Mouse (Mus musculus) WW6 (cell line): Measurements from ENCODE around the gene Cx3cr1.
A peak's percentile ranks its signal among the peaks of the same experiment; 100 is the strongest.
"Not testable (repeated sequence)": the region's sequence is repeated elsewhere in the genome, so short reads cannot be mapped to it uniquely, and the experiment has no call there.

Experiments
- DNase-seq: peaks from one replicate; pipeline ENCODE4 v3.0.0-alpha.2; 2013; ENCODE audit warnings: low read depth, low spot score

Gene Cx3cr1

GRCm38 (mm10) chr9:120027401-120028151 is 42.1 kb downstream of the Cx3cr1 start:
- DNase-seq: no peak

- DNase-seq: no peak
Measured at GRCm38 (mm10) chr9:120024625-120025024, 45.1 kb downstream of the Cx3cr1 start.

- no peak for DNase-seq
Measured at GRCm38 (mm10) chr9:120024171-120024570, 45.5 kb downstream of the Cx3cr1 start.

GRCm38 (mm10) chr9:120023086-120023811 is 46.4 kb downstream of the Cx3cr1 start, which contains the start of gene Xirp1:
Xirp1 (minus strand) TSS chr9:120023598.
- no peak for DNase-seq

DNA sequence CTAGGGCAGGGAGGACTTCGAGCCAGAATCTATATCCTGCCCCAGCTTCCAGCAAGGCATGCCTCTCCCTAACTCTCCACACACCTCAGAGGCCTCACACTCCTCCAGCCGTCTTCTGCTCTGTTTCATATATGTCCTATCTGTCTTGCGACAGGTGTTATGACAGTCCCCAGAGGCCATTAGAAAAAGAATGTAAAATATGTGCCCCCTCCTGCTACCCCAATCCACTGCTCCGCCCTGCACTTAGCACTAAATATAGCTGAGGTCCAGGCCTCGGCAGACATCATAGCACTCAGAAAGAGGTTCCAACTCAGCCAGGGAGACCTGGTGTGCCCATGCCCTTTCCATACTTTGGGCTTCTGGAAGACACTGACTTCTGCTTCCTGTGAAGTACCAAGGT is 48.5 kb downstream of the Cx3cr1 start:
- DNase-seq: no peak

- DNase-seq: no peak
Measured at GRCm38 (mm10) chr9:120020285-120020890, 49.3 kb downstream of the Cx3cr1 start.

- no peak for DNase-seq
Measured at GRCm38 (mm10) chr9:120016956-120017355, 52.7 kb downstream of the Cx3cr1 start.

DNA sequence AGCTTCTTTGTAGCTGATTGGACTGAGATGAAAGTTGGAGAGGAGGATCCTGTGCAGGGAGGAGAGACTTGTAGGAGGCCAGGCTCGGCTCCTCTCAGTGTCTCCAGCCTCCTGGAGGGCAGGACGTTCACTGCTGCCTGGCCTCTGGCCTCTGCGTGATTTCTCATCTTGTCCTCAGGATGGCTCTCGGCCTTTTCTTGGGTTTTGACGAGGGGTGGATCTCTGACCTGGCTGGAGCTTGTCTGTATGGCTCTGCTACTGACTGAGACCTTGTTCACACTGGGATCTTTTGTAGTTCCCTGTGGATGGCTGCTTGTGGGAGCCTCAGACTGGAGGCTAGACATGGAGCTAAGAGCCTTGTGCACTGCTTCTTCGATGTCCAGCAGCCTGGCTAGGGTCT is 54.9 kb downstream of the Cx3cr1 start:
- no peak for DNase-seq

GRCm38 (mm10) chr9:120013251-120013820 is 56.3 kb downstream of the Cx3cr1 start:
- no peak for DNase-seq

DNA sequence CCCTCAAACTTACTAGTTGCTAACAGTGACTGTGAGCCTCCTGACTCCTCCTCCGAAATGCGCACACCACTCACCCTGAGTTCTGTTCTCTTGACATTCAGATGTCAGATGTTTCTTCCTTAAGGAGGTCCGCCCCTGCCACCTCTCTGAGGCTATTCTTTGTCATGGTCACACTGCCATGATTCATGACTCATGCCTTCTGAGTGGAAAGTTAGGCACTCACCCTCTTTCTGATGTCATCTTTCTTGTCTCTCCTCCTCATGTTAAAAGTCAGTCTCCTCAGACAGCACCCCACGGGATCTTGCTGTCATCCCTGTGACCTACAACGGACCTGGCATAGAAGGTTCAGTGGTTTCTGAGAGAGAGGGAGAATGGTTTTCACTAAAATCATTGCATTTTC is 56.9 kb downstream of the Cx3cr1 start:
- no peak for DNase-seq

DNA sequence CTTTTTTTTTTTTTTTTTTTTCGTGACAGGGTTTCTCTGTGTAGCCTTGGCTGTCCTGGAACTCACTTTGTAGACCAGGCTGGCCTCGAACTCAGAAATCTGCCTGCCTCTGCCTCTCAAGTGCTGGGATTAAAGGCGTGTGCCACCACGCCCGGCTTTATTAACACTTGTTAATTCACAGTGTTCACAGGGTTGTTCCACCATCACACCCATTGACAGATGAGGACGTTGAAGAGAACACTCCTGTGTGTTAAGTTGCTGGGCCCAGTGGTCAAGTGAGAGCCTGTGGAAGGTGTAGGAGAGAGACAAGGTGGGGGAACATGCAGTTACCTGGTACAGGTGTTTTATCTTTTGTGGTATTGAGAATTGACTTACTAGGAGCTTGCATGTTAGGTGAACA is 57.5 kb downstream of the Cx3cr1 start:
- DNase-seq: not testable (repeated sequence)

DNA sequence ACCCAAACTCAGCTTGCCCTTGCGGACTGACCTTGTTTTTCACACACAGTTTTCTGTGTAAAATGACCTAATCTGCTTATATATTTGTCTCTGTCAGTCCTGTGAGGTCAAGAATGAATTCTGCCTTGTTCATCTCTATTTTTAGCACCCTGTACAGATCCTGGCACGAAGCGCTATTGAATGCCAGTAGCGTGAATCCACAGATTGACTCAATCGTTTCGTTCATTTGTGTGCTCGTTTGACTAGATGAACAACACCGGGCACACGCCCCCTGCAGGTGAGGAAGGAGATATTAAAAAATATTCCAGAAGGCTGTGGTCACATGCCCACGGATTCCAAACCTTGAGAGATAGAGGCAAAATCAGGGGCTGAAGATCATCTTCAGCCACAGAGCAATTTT is 58.1 kb downstream of the Cx3cr1 start:
- no peak for DNase-seq

GRCm38 (mm10) chr9:120010781-120011511 is 58.7 kb downstream of the Cx3cr1 start:
- DNase-seq: peak; percentile 92

DNA sequence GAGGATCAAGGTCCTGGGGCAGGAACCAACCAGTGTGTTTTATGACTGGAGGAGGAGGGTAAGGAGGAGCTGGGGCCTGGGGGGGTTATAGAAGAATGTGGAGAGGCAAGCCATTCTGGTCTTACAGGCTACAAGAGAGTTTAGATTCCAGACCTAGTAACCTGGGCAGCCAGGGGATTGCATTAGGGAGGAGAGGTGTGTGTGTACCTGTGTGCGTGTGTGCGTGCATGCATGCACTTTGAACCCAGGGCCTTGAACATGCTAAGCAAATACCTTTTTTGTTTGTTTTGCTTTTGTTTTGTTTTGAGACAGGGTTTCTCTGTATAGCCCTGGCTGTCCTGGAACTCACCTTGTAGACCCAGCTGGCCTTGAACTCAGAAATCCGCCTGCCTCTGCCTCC is 59.8 kb downstream of the Cx3cr1 start:
- no peak for DNase-seq

DNA sequence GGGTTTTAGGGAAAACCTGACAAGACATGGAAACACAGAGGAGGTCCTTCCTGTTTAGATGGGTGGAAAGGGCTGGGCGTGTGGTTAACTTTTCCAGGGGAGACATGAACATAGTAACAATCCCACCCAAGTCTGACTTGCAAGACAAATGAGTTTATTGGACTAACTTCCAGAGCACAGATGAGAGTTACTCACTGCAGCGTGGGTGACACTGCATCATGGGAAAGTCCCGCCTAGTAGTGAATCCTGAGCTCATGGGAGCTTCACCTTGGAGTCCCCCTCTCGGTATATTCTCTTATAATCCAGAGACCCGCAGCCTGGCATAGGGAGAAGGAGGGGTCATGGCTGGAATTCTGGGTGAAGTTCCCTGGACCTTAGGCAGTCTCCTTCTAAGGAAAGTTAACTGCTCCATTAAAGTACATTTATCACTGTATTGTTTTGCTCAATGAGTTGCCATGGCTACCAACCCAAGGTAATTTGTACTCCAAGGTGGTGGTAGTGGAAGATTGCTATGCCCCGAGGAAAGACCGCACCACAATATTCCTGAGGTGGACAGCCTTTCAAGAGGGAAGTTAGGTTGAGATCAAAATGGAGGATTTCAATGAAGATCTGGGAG is 60.3 kb downstream of the Cx3cr1 start:
- DNase-seq: no peak

DNA sequence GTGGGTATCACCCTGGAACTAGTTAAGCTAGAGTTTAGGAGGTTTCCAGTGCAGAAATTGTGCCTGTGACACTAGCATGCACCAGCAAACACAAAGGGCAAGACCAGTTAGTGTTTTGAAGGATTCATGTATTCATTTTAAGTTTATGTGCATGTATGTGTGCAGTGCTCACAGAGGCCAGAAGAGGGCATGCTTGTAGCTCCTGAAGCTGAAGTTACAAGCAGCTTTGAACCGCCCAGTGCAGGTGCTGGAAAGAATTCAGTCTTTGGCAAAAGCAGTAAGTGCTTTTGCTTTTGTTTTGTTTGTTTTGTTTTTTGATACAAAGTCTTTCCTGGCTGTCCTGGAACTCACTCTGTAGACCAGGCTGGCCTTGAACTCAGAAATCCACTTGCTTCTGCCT is 61.8 kb downstream of the Cx3cr1 start:
- no peak for DNase-seq

DNA sequence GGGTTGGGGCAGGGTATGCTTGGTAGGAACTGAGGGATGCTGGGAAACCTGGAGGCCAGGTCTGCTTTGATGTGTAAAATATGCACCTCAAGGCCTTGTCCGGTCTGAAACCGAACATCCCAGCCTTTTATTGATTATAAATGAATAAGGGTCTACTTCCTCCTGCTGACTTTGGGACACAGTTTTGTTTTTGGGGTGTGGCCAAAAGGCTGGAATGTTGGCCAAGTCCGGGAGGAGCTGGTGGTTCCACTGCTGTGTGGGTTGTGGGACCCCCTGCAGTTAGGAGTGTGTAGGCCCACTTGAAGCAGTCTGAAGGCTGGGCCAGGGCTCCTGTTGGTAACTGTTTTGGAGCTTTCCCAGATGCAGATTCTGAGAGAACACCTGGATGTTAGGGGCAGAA is 63.7 kb downstream of the Cx3cr1 start:
- no peak for DNase-seq

- no peak for DNase-seq
Measured at GRCm38 (mm10) chr9:120002893-120003292, 66.8 kb downstream of the Cx3cr1 start.

DNA sequence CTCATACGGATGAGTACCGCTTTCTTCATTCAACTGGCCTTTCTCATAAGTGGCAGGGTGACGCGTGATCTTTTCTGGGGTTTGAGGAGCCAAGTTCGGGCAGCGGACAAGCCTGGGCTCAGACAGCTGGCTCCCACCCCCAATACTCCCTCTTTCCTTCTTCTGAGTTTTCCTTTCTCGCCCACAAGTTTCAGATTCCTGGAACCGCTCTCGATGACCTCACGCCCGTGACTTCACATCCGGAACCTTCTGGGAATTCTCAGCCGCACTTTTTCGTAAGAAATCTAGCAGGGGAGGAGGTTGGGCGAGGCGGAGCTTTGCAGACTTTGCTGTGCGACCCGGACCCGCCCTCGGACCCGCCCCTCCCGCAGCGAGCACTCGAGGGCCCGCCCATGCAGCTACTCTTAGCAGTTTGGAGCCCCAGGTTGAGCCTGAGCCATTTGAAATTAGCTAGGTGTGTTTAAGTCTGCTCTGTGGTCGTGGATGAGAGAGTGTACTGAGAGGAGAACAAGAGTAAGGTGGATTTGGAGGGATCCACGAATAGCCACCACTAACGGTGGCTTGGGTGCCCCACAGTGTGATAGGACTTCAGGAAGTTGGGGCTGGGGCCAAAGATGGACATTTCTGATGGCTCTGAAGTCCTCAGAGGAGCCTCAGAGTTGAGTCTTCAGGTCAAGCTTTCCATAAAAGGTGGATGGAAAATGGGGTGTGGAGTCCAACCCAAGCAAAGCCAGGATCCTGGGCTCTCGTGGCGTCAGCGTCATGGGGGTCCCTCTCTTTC is 67.5 kb downstream of the Cx3cr1 start:
- DNase-seq: no peak

DNA sequence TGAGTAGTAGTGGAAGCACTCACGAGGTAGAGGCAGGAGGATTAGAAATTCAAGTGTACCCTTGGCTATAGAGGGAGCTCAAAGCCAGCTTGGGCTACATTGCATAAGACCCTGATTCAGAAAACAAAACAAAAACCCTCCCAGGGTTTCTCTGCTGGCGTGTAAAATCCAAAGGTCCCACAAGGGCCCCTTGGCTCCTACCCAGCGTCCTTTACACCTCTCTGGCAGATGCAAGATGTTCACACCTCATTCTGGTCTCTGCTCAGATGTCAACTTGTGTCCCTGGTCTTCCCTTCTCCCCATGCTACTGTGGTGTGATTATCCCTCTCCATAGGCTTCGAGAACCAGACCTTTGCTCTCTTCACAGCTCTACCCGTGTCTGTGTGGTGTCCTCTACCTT is 68.9 kb downstream of the Cx3cr1 start:
- DNase-seq: no peak
